Mouse (Mus musculus) hindbrain, embryonic 12.5 days (tissue): Measurements from ENCODE around the gene 4930433I11Rik. TPM values are rescaled to one million over a fixed set of nuclear protein-coding genes. Genes with fewer than 3 reads are reported as not detected.
A peak's percentile ranks its signal among the peaks of the same experiment; 100 is the strongest.
"Not testable (repeated sequence)": the region's sequence is repeated elsewhere in the genome, so short reads cannot be mapped to it uniquely, and the experiment has no call there.

Source experiments
- ATAC-seq: fragments of 200-750 bp; cut with Nextera tagmentation; 2 replicates; pipeline ENCODE4 v1.8.0; 2017; ENCODE audit warnings: moderate TSS enrichment; ENCODE audit not compliant: low FRiP score
- H3K27ac ChIP-seq: fragments of 300-500 bp; sonication (generic); 2 replicates; pipeline ENCODE4 v1.5.1; 2016; ENCODE audit warnings: mild to moderate bottlenecking
- H3K27me3 ChIP-seq: fragments of 300-500 bp; sonication (generic); 2 replicates; pipeline ENCODE4 v1.6.1; 2016; ENCODE audit warnings: mild to moderate bottlenecking
- H3K36me3 ChIP-seq: fragments of 300-500 bp; sonication (generic); 2 replicates; pipeline ENCODE4 v1.6.1; 2016; ENCODE audit warnings: mild to moderate bottlenecking
- H3K4me1 ChIP-seq: fragments of 300-500 bp; sonication (generic); 2 replicates; pipeline ENCODE4 v1.6.1; 2016
- H3K4me2 ChIP-seq: fragments of 300-500 bp; sonication (generic); replicated peaks from 2 replicates; pipeline ENCODE4 v1.6.1; 2016; ENCODE audit warnings: mild to moderate bottlenecking
- H3K4me3 ChIP-seq: fragments of 300-500 bp; sonication (generic); 2 replicates; pipeline ENCODE4 v1.5.1; 2016; ENCODE audit warnings: mild to moderate bottlenecking
- H3K9ac ChIP-seq: fragments of 300-500 bp; sonication (generic); 2 replicates; pipeline ENCODE4 v1.6.1; 2016; ENCODE audit warnings: mild to moderate bottlenecking, moderate library complexity
- H3K9me3 ChIP-seq: fragments of 300-500 bp; sonication (generic); replicated peaks from 2 replicates; pipeline ENCODE4 v1.6.1; 2016; ENCODE audit warnings: mild to moderate bottlenecking
- WGBS: fragments of 180-500 bp; shearing (Covaris S2); methylation state at CpG from one replicate; pipeline ENCODE4 v1.1.7; 2016; 5-methylcytosine and 5-hydroxymethylcytosine counted together
- polyA plus RNA-seq: library from polyadenylated mRNA; unstranded; fragments of >200 nt; fragmentation: Nextera tagmentation; extraction: Ambion mirVana; gene quantifications from 2 replicates; pipeline ENCODE4 v1.2.1, GENCODE M21; 2016

The 4930433I11Rik gene
- not detected in 2 replicates for polyA plus RNA-seq

GRCm38 (mm10) chr7:40987243-40987642 is at the start of gene 4930433I11Rik:
4930433I11Rik (plus strand) TSS chr7:40987543.
- WGBS: 69% methylated on average over 1 of the region's 1 CpGs
- Histone ChIP-seq H3K4me2 (no peak within 1 kb of the TSS), H3K27me3 (no peaks in the 10 kb centered on the region), H3K4me1 (no peaks in the 10 kb centered on the region), H3K4me3 (no peak within 1 kb of the TSS), H3K27ac (no peak within 1 kb of the TSS), H3K9ac (no peak within 1 kb of the TSS), H3K9me3 (0 out of 2 replicates have a peak, but pooled peaks cover 1% of the 10 kb centered on the region), H3K36me3 (no peaks in the 10 kb centered on the region)
- no peak for ATAC-seq

- Histone ChIP-seq H3K4me3 (no peak overlapping the region), H3K36me3 (no peaks in the 10 kb centered on the region), H3K27ac (no peak overlapping the region), H3K4me2 (no peak overlapping the region), H3K4me1 (no peaks in the 10 kb centered on the region), H3K9ac (no peak overlapping the region), H3K9me3 (no peaks in the 10 kb centered on the region), H3K27me3 (no peaks in the 10 kb centered on the region)
- 97% methylated on average over 1 of the region's 1 CpGs for WGBS
- ATAC-seq: no peak
Observed at GRCm38 (mm10) chr7:40939371-40939770, 48.0 kb upstream of the 4930433I11Rik start.

GRCm38 (mm10) chr7:40942233-40942935 is 45.0 kb upstream of the 4930433I11Rik start:
- no peak overlapping the region for H3K27ac ChIP-seq
- H3K27me3 ChIP-seq: no peaks in the 10 kb centered on the region
- no peaks in the 10 kb centered on the region for H3K36me3 ChIP-seq
- H3K4me1 ChIP-seq: no peaks in the 10 kb centered on the region
- no peak overlapping the region for H3K4me2 ChIP-seq
- H3K9me3 ChIP-seq: no peaks in the 10 kb centered on the region
- ATAC-seq: peak; percentile 50
- H3K9ac ChIP-seq: no peak overlapping the region
- H3K4me3 ChIP-seq: no peak overlapping the region
- 64% methylated on average over 3 of the region's 3 CpGs for WGBS

- WGBS: 80% methylated on average over 1 of the region's 1 CpGs
- H3K9ac ChIP-seq, H3K4me2 ChIP-seq, ATAC-seq, H3K36me3 ChIP-seq, H3K9me3 ChIP-seq, H3K27me3 ChIP-seq, H3K4me1 ChIP-seq, H3K4me3 ChIP-seq, H3K27ac ChIP-seq: not testable (repeated sequence)
Observed at GRCm38 (mm10) chr7:41032419-41032818, 45.1 kb downstream of the 4930433I11Rik start, which contains the start of gene Gm4884. Gm4884 (plus strand) TSS chr7:41032719.

- not testable (repeated sequence) for H3K27me3 ChIP-seq, ATAC-seq, H3K4me3 ChIP-seq, H3K36me3 ChIP-seq, H3K9ac ChIP-seq, H3K9me3 ChIP-seq, H3K27ac ChIP-seq, H3K4me1 ChIP-seq, H3K4me2 ChIP-seq
- WGBS: 69% methylated on average over 3 of the region's 3 CpGs
Observed at GRCm38 (mm10) chr7:41044058-41044457, 56.7 kb downstream of the 4930433I11Rik start.

Other genes with a start within 250 kb of the 4930433I11Rik start
- 18.6 and 18.8 TPM in 2 replicates for gene Vstm2b, start 89.2 kb upstream of the 4930433I11Rik start, polyA plus RNA-seq
- gene Gm4884, start 45.2 kb downstream of the 4930433I11Rik start, polyA plus RNA-seq: not detected in 2 replicates
- gene Gm5592, start 166.3 kb downstream of the 4930433I11Rik start, polyA plus RNA-seq: not detected in 2 replicates